Mouse (Mus musculus): ENCODE measurements at regions not wholly inside any gene's neighbourhood (a gene's known extent, or its start where the extent isn't known, plus 50 kb on each side); places are given as distances from the start of the nearest gene placed in this dataset.

GRCm38 (mm10) chr1:152305461-152305860 lies 81.0 kb downstream of the Tsen15 start:
- no peak for TF ChIP-seq CTCF (IDR thresholded peaks at IDR 0.05; ENCODE audit: low read depth, low read length)
- no peak for TF ChIP-seq POLR2A (IDR thresholded peaks at IDR 0.05; ENCODE audit: insufficient read depth, low read length)

Data from ES-Bruce4 (cell line).